Mouse (Mus musculus) CH12.LX (cell line): ENCODE results near the gene Mta1. TPM values are rescaled to one million over a fixed set of nuclear protein-coding genes. Genes with fewer than 3 reads are reported as not detected.

Experiments
- DNase-seq: peaks from one replicate; pipeline ENCODE4 v3.0.0-alpha.2; 2013; ENCODE audit errors: extremely low read depth
- H3K27ac ChIP-seq: 2 replicates; pipeline ENCODE4 v1.5.1; 2012; ENCODE audit warnings: low read depth, mild to moderate bottlenecking, control low read depth, moderate library complexity; ENCODE audit not compliant: insufficient read depth
- H3K27me3 ChIP-seq: replicated peaks from 2 replicates; pipeline ENCODE3; 2012; ENCODE audit warnings: inconsistent platforms
- H3K36me3 ChIP-seq, 2 experiments: replicated peaks in 1 of 2; 2 replicates each; pipeline versions ENCODE3 to v1.6.1; 2012; ENCODE audit warnings: inconsistent platforms in 1 of 2, low read length in 1 of 2, mild to moderate bottlenecking in 1 of 2, mixed read lengths in 1 of 2, moderate library complexity in 1 of 2; ENCODE audit not compliant: control insufficient read depth in 1 of 2, insufficient read depth in 1 of 2
- H3K4me1 ChIP-seq, 2 experiments: 2 replicates each; pipeline ENCODE4 v1.6.1; 2012; ENCODE audit warnings: inconsistent platforms in 1 of 2, moderate library complexity in 1 of 2; ENCODE audit not compliant: insufficient read depth in 2 of 2, control insufficient read depth in 1 of 2
- H3K4me2 ChIP-seq: 2 replicates; pipeline ENCODE4 v1.6.1; 2012; ENCODE audit warnings: low read depth, mild to moderate bottlenecking, control low read depth; ENCODE audit not compliant: poor library complexity, insufficient read depth, severe bottlenecking
- H3K4me3 ChIP-seq, 3 experiments: fragments of 150-350 bp in 1 of 3; sonication (generic) in 1 of 3; replicated peaks in 1 of 3; 2 replicates each; pipeline versions ENCODE3 to v1.5.1; 2011 to 2012; ENCODE audit warnings: low read depth in 2 of 3, low read length in 2 of 3, mild to moderate bottlenecking in 2 of 3, moderate library complexity in 2 of 3, control low read depth in 1 of 3, improper control_type of control experiment in 1 of 3, inconsistent platforms in 1 of 3, mixed read lengths in 1 of 3; ENCODE audit not compliant: poor library complexity in 1 of 3
- H3K79me2 ChIP-seq: replicated peaks from 2 replicates; pipeline ENCODE4 v1.6.1; 2012; ENCODE audit warnings: mild to moderate bottlenecking, moderate library complexity; ENCODE audit not compliant: control insufficient read depth, poor library complexity, insufficient read depth, severe bottlenecking; ENCODE audit errors: extremely low read depth
- H3K9ac ChIP-seq: 2 replicates; pipeline ENCODE4 v1.6.1; 2012; ENCODE audit warnings: low read depth, mild to moderate bottlenecking, control low read depth, moderate library complexity; ENCODE audit not compliant: insufficient read depth
- H3K9me3 ChIP-seq: replicated peaks from 2 replicates; pipeline ENCODE3; 2012; ENCODE audit warnings: low read length, inconsistent platforms, mixed read lengths
- CHD1 ChIP-seq: IDR thresholded peaks from 2 replicates; pipeline ENCODE4 v1.6.1; 2012; ENCODE audit warnings: low read depth, low read length, improper control_type of control experiment, inconsistent platforms
- EP300 ChIP-seq: IDR thresholded peaks from 2 replicates; pipeline ENCODE4 v1.6.1; 2011; ENCODE audit warnings: low read length, improper control_type of control experiment
- KAT2A ChIP-seq: IDR thresholded peaks from 2 replicates; pipeline ENCODE4 v1.6.1; 2012; ENCODE audit warnings: low read length, improper control_type of control experiment, inconsistent platforms; ENCODE audit not compliant: insufficient replicate concordance
- MAFK ChIP-seq: IDR thresholded peaks from 2 replicates; pipeline ENCODE4 v1.6.1; 2011; ENCODE audit warnings: low read length, improper control_type of control experiment; ENCODE audit not compliant: insufficient replicate concordance
- MAZ ChIP-seq: IDR thresholded peaks from 2 replicates; pipeline ENCODE4 v1.6.1; 2012; ENCODE audit warnings: low read depth, mild to moderate bottlenecking, inconsistent platforms, low read length, improper control_type of control experiment, moderate library complexity
- POLR2A ChIP-seq: IDR thresholded peaks from 2 replicates; pipeline ENCODE4 v1.6.1; 2011; ENCODE audit warnings: low read depth, mild to moderate bottlenecking, improper control_type of control experiment, low read length
- POLR2AphosphoS2 ChIP-seq: IDR thresholded peaks from 2 replicates; pipeline ENCODE4 v1.6.1; 2011; ENCODE audit warnings: low read depth, low read length, improper control_type of control experiment
- RCOR1 ChIP-seq: conservative IDR thresholded peaks from 2 replicates; pipeline ENCODE4 v1.6.1; 2012; ENCODE audit warnings: low read depth, mild to moderate bottlenecking, inconsistent platforms, low read length, improper control_type of control experiment
- SIN3A ChIP-seq: IDR thresholded peaks from 2 replicates; pipeline ENCODE4 v1.6.1; 2012; ENCODE audit warnings: low read length, improper control_type of control experiment, inconsistent platforms
- TBP ChIP-seq: conservative IDR thresholded peaks from 2 replicates; pipeline ENCODE4 v1.6.1; 2011; ENCODE audit warnings: low read depth, low read length, improper control_type of control experiment
- USF2 ChIP-seq: conservative IDR thresholded peaks from 2 replicates; pipeline ENCODE4 v1.6.1; 2011; ENCODE audit warnings: low read depth, low read length, improper control_type of control experiment
- ZC3H11A ChIP-seq: IDR thresholded peaks from 2 replicates; pipeline ENCODE4 v1.6.1; 2012; ENCODE audit warnings: low read depth, mild to moderate bottlenecking, inconsistent platforms, low read length, improper control_type of control experiment
- ZNF384 ChIP-seq: IDR thresholded peaks from 2 replicates; pipeline ENCODE4 v1.6.1; 2012; ENCODE audit warnings: low read depth, low read length, improper control_type of control experiment, inconsistent platforms
- dilution Hi-C: fragments of 300-500 bp; cut with MboI; formaldehyde crosslinking; loops from 2 replicates; pipeline ENCODE4 v1.14.3; 2020; ENCODE audit warnings: low sequenced_read_pairs; ENCODE audit not compliant: extremely low pct_unique_long_range_greater_than_20kb, extremely low pct_ligation_motif_present
- in situ Hi-C: fragments of 300-500 bp; cut with MboI; formaldehyde crosslinking; loops from 3 replicates; pipeline ENCODE4 v1.14.3; 2019; ENCODE audit warnings: low sequenced_read_pairs, low pct_ligation_motif_present, low pct_unique_long_range_greater_than_20kb, mixed read lengths
- polyA plus RNA-seq: library from polyadenylated mRNA; unstranded; fragments of >175 nt; gene quantifications from 2 replicates; pipeline ENCODE4 v1.2.1, GENCODE M21; 2012; ENCODE audit warnings: low read depth; ENCODE audit not compliant: insufficient read length
- total RNA-seq, 2 experiments: library from RNA; depleted of rRNA; stranded (reverse); fragments of 300-350 nt in 1 of 2; fragments of >200 nt in 1 of 2; gene quantifications; 2 replicates each; pipeline ENCODE4 v1.2.3; 2012 to 2014

Mta1 gene
- total and polyA plus RNA-seq, 3 experiments = 11.5 to 76.7 (median 39.4) TPM

DNA sequence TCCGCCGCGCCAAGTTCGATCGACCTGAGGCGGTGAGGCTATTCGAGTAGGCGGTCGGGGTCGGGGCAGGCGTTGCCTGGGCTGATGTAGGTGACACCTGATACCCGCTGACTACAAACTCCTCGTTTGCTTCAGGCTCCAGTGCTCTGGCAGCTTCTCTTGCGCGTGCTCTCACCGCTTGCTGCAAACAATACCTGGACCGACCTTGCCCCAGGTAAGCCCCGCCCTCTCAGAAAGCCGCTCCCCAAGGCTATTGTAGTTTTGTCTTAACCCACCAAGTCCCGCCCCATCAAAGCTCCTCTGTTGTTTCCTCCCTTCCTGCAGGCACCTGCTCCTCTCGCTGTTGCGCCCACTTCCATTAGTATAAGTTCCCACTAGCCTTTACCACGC, 58.5 kb downstream of the Mta1 start:
- Histone ChIP-seq H3K9me3 (no peaks in the 10 kb centered on the region), H3K79me2 (no peaks in the 10 kb centered on the region), H3K36me3 (peaks cover 7 to 33% of the 10 kb centered on the region in 2 experiments), H3K4me2 (peak overlapping the region; percentile 60), H3K27me3 (peaks cover 35% of the 10 kb centered on the region), H3K4me3 (peak overlapping the region; percentile 67 to 78 (median 72)), H3K27ac (no peak overlapping the region), H3K9ac (peak overlapping the region; percentile 49), H3K4me1 (peaks cover 15 to 24% of the 10 kb centered on the region in 2 experiments; a peak in 3 of 4 replicates)
- in situ Hi-C loops (loop anchor here (5.0 kb wide), 1 partner anchor 56 kb away; no protein-coding TSS in a partner anchor), dilution Hi-C loops (no loop called here)
- no peak for TF ChIP-seq KAT2A
- peak; percentile 10; the same call in 1 of the 2 replicates for TF ChIP-seq POLR2A
- no peak for DNase-seq

DNA sequence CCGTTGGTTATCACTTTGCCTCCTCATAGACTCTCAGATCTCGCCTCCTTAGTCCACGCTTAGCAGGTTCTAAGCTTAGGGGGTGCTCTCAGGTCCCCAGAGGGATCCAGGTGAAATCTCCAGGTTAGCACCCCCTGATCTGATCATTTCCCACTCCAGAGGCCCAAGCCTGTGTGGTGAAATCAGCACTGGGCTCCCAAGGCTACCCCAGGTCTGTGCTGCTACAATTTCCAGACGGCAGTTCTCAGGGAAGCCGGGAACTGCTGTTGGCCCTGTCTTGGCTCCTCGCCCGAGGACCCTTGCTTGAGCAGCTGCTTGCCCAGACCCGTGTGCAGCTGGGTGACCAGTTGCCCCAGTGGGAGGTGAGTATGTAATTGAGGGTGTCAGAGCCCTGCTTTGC, 58.9 kb downstream of the Mta1 start:
- Histone ChIP-seq H3K4me1 (peaks cover 15 to 24% of the 10 kb centered on the region in 2 experiments; a peak in 3 of 4 replicates), H3K27ac (no peak overlapping the region)
- DNase-seq = no peak

DNA sequence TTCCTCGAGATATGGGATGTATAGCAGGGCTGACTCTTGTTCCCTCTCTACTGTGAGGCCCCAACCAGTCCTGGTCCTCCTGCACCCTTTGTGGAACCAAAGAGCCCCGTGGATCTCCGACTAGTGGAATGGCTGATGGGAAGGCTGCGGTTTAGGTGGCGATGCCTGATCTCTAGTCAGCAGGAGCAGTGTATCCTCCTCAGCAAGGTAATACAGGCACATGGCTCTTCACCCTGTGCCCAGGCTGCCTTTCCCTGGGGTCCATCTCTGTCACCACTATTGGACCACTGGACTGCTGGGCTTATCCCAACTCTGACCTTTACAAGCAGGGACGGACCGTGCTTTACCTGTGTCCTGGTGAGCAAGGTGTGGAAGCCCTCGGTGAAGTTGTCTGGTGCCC, 59.4 kb downstream of the Mta1 start:
- H3K36me3 ChIP-seq = peaks cover 10 to 43% of the 10 kb centered on the region in 2 experiments
- no peak for DNase-seq
- H3K4me3 ChIP-seq = no peak overlapping the region
- H3K27me3 ChIP-seq = peaks cover 25% of the 10 kb centered on the region
- no peaks in the 10 kb centered on the region for H3K9me3 ChIP-seq
- peaks cover 15 to 24% of the 10 kb centered on the region in 2 experiments; a peak in 3 of 4 replicates for H3K4me1 ChIP-seq
- in situ Hi-C loops = loop anchor here (5.0 kb wide), 1 partner anchor 55 kb away; no protein-coding TSS in a partner anchor
- H3K27ac ChIP-seq = no peak overlapping the region
- H3K9ac ChIP-seq = no peak overlapping the region
- no peak overlapping the region for H3K4me2 ChIP-seq
- H3K79me2 ChIP-seq = no peaks in the 10 kb centered on the region
- dilution Hi-C loops = no loop called here
- TF ChIP-seq POLR2AphosphoS2 = no peak
- no peak for TF ChIP-seq CHD1
- TF ChIP-seq USF2 = no peak
- no peak for TF ChIP-seq SIN3A
- no peak for TF ChIP-seq RCOR1
- no peak for TF ChIP-seq ZC3H11A
- TF ChIP-seq ZNF384 = no peak

More for the DNA sequence above, 58.9 kb downstream of the Mta1 start:
- Histone ChIP-seq H3K79me2 (no peaks in the 10 kb centered on the region), H3K36me3 (peaks cover 10 to 37% of the 10 kb centered on the region in 2 experiments), H3K4me2 (peak overlapping the region; percentile 60), H3K27me3 (peaks cover 30% of the 10 kb centered on the region), H3K4me3 (peak overlapping the region; percentile 67 to 78 (median 72)), H3K9me3 (no peaks in the 10 kb centered on the region), H3K9ac (peak overlapping the region; percentile 49; the same call in 1 of the 2 replicates)
- dilution Hi-C loops = no loop called here
- TF ChIP-seq MAFK (no peak), EP300 (no peak), TBP (no peak), SIN3A (no peak), MAZ (no peak), POLR2A (no peak)
- in situ Hi-C loops = loop anchor here (5.0 kb wide), 1 partner anchor 55 kb away; no protein-coding TSS in a partner anchor
